Mouse (Mus musculus) lung, adult 2 months (tissue): ENCODE results near the gene Ntm.

Experiments
- CTCF ChIP-seq: fragments of 200-500 bp; IDR thresholded peaks from 2 replicates; pipeline ENCODE4 v1.5.1; 2011; ENCODE audit warnings: mild to moderate bottlenecking, low read length, control low read depth; ENCODE audit not compliant: insufficient read depth
- POLR2A ChIP-seq: fragments of 200-500 bp; IDR thresholded peaks from 2 replicates; pipeline ENCODE4 v1.6.1; 2011; ENCODE audit warnings: low read depth, mild to moderate bottlenecking, control low read depth, low read length, borderline replicate concordance; ENCODE audit errors: extremely low read depth

DNA sequence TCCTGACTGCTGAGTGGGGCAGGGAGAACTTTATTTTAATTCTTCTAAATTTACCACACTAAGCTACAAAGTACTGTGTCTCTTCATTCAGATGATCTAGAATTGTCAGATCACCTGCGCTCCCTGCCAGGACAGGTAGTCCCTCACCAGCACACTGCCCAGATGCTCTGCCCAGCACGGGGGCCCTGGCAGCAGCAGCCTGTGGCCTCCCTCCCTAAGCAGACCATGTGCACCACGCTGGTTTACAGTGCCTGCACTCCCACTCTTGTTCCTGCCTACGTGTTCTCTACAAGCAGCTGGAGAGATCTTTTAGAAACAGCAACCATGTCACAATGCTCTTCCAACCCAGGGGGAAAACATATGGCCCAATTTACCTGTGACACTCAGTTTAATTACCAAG, 490.7 kb downstream of the Ntm start:
- TF ChIP-seq POLR2A (no peak), CTCF (no peak)
